Mouse (Mus musculus): ENCODE measurements around the gene Gm2001. TPM values are rescaled to one million over a fixed set of nuclear protein-coding genes. Genes with fewer than 3 reads are reported as not detected.
"Not testable (repeated sequence)": the region's sequence is repeated elsewhere in the genome, so short reads cannot be mapped to it uniquely, and the experiment has no call there.

Gene Gm2001
- total RNA-seq (2022) = not detected

DNA sequence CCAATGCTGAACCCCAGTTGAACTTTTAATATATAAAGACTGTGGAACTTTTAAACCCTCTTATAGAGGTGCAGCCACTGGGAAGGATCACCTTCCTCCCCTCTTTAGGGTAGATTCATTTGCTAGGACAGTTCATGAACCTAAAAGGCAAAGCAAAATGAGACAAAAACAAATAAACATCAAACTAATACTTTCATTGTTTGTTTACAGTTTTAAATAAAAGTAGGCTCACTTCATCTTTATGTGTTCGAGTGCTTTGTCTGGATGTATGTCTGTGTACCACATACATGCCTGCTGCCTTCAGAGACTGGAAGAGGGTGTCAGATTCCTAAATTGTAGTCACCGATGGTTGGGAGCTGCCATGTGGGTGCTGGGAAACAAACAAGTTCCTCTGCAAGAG, at the start of gene Gm2001:
Gene Gm2001 (minus strand): TSS at position 101 of the 400 bp plus-strand sequence.
- not testable (repeated sequence) for DNase-seq (ENCODE audit: low spot score in 2 of 2)

DNA sequence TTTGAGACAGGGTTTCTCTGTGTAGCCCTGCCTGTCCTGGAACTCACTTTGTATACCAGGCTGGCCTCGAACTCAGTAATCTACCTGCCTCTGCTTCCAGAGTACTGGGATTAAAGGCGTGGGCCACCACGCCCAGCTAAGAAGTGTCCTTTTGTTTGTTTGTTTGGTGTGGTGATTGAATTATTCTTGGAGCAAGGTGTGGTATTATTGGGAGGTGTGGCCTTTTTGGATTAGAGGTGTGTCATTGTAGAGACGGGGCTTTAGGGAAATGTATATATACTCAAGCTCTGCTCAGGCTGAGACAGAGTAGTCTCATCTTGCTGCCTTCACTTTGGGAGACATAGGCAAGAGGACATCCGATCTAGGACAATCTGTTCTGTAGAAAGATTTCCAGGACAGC, 31.6 kb upstream of the Gm2001 start, which contains the start of gene Gm2016:
Gene Gm2016 (plus strand): TSS at position 301 of the 400 bp plus-strand sequence.
- not testable (repeated sequence) for DNase-seq (ENCODE audit: low spot score in 2 of 2)

DNA sequence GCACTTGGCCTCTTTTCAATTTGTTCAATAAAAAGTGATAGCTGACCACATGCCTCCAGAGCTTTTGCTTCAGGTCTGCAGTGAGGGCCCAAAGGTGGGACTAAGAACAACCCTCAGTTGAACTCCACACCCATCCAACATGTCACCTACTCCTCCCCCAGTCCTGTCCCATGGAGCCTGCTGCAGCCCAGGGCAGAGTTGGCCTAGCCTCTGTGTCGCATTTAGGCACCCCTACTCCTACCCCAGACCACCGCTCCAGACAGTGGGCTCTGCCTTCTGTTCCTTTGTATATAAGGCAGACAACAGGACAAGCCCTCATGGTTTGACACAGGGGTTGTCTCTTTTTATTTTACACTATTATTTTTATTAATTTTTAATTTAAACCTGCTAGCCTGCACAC, 21.9 kb upstream of the Gm2001 start:
- not testable (repeated sequence) for DNase-seq (ENCODE audit: low spot score in 2 of 2)

DNA sequence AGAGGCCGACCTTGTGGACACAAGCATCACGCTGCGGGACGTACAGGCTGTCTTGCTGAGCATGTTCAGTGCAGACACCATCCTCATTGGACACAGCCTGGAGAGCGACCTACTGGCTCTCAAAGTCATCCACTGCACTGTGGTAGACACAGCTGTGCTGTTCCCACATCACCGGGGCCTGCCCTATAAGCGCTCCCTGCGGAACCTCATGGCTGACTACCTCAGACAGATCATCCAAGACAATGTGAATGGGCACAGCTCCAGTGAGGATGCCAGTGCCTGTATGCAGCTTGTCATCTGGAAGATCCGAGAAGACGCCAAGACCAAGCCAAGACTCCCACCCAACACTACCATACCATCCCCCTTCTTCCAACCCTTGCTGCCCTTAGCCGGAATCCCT, 21.5 kb upstream of the Gm2001 start:
- DNase-seq (ENCODE audit: low spot score in 2 of 2) = not testable (repeated sequence)

DNA sequence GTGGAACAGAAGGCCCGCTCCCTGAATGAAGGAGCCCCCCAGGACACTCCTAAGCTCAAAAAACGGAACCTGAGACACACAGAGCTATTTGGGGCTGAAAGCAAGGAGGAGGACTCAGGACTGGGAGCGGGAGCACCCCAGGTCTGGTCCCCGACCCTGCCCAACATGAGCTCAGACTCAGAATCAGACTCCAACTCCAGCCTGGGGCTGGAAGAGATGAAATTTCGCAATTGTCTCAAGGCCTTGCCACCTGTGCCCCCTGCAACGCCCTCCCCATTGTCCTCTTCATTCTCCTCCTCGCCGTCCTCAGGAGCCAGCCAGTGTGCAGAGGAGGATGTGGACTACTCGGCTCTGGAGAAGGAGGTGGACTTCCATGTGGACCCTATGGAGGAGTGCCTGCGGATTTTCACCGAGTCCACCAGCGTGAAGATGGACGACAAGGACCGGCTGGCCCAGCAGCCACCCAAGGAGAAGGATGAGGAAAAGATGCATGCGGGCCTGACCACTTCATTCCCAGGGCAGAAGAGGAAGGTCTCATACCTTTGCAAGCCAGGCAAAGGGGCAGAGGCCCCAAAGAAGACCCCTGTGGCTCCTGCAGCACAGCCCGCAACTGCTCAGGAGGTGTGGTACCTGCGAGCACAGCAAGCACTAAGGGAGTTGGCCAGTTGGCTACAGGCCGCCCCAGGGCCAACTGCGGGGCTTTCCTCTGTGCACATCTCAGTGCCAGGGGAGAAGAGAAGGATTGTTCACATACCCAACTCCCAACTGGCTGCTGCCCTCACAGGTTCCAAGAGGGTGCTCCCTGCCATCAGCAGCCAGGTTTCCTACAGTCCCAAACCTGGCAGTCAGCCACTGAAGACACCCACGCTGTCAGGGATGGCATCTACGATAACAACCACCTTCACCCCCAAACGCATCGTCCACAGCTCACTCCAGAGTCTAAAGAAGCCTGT, 19.9 kb upstream of the Gm2001 start:
- DNase-seq (ENCODE audit: low spot score in 2 of 2) = not testable (repeated sequence)

DNA sequence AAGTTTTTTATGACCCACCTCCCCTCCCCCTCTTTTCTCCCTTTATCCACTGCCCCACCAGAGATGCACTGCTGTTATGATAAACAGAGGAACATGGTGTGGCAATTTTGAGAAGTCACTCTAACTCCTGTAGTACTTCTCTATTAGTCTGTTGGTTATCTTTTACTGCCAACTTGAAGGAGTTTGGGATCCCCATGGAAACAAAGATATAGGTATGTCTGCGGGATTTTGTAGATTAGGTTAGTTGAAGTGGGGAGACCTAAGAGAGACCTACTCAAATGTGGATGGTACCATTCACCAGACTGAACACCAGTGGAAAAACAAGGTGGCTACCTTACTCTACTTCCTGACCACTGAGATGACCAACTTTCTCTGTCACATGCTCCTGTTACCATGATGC, 13.9 kb upstream of the Gm2001 start:
- not testable (repeated sequence) for DNase-seq (ENCODE audit: low spot score in 2 of 2)

DNA sequence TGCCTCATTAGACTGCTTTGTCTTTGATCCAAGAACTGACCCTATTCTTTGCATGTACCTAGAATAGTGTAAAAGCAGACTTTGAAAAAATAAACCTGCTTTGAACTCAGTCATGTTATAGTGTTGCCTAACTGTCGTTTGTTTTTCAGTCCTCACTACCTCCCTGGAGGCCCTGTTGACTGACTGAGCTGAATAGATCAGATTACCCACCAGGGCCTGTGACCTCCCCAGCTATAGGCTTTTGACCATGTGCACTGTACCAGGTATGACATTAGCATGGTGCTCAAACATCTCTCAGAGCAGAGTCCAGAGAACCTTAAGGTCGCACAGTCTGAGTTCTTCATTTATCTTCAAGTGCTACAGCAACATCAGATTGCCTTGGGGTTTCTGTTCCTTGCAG, 8.5 kb upstream of the Gm2001 start:
- not testable (repeated sequence) for DNase-seq (ENCODE audit: low spot score in 2 of 2)

DNA sequence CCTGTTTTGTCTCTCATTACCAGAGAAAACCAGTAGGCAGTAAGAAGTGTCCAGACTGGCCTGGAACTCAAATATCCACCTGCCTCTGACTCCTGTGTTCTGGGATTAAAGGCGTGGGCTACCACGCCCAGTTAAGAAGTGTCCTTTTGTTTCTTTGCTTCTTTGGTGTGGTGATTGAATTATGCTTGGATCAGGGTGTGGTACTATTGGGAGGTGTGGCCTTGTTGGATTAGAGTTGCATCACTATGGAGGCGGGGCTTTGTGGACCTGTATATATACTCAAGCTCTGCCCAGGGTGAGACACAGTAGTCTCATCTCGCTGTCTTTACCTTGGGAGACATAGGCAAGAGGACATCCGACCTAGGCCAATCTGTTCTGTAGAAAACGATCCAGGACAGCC, 25.9 kb downstream of the Gm2001 start, which contains the start of gene BB287469:
Gene BB287469 (plus strand): TSS at position 301 of the 400 bp plus-strand sequence.
- not testable (repeated sequence) for DNase-seq (ENCODE audit: low spot score in 2 of 2)

DNA sequence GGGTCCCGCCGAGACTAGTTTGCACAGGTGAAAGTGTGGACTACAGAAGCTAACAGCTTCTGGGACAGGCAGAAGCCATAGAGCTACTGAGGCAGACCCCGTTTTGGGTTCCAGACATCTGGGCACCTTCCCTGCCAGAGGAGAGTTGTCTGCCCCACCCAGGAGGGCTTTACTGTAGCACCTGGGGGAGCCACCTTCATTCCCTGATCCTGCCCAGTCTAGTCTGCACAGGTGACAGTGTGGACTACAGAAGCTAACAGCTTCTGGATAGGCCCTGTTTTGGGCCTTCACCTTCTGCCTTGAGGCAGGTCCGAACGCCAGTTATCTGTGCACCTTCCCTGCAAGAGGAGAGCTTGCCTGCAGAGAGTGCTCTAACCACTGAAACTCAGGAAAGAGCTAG, 44.2 kb downstream of the Gm2001 start:
- DNase-seq (ENCODE audit: low spot score in 2 of 2) = not testable (repeated sequence)

DNA sequence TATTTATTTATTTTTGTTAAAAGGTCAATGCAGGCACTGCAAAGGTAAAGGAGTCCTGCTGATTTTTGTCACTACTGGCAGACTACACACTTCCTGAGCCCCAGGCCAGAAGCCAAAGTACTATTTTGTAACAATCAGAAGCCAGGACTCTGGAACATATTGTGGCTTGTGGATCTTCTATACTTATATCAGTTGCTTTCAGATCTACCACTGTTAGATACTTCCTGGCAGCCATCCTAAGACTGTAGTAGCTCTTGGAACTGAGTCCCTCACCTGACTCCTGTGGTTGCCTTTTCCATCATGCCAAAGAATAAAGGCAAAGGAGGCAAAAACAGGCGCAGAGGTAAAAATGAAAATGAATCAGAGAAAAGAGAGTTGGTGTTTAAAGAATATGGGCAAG, 46.9 kb downstream of the Gm2001 start, which contains the start of gene Gm21936:
Gene Gm21936 (plus strand): TSS at position 301 of the 400 bp plus-strand sequence.
- not testable (repeated sequence) for DNase-seq (ENCODE audit: low spot score in 2 of 2)

Other genes with a start within 250 kb of the Gm2001 start
- not detected for gene Oog1, start 239.7 kb downstream of the Gm2001 start, total RNA-seq (2022)
- gene Gm4027, start 223.5 kb downstream of the Gm2001 start, total RNA-seq (2022) = not detected
- not detected for gene Gm16381, start 197.7 kb downstream of the Gm2001 start, total RNA-seq (2022)
- gene Gm21319, start 66.6 kb downstream of the Gm2001 start, total RNA-seq (2022) = not detected
- gene Gm21936, start 46.8 kb downstream of the Gm2001 start, total RNA-seq (2022) = not detected
- not detected for gene BB287469, start 25.8 kb downstream of the Gm2001 start, total RNA-seq (2022)
- gene Gm2016, start 31.7 kb upstream of the Gm2001 start, total RNA-seq (2022) = not detected
- not detected for gene Gm2022, start 53.0 kb upstream of the Gm2001 start, total RNA-seq (2022)
- gene Gm2035, start 77.5 kb upstream of the Gm2001 start, total RNA-seq (2022) = not detected
- not detected for gene Gm2042, start 111.7 kb upstream of the Gm2001 start, total RNA-seq (2022)
- not detected for gene Gm2075, start 169.5 kb upstream of the Gm2001 start, total RNA-seq (2022)
- gene Gm6803, start 176.4 kb upstream of the Gm2001 start, total RNA-seq (2022) = not detected
- not detected for gene Gm2056, start 184.7 kb upstream of the Gm2001 start, total RNA-seq (2022)
- not detected for gene Gm16368, start 241.4 kb upstream of the Gm2001 start, total RNA-seq (2022)

Data from layer of hippocampus, adult 8-10 months (tissue).